18 mouse cellular contexts compared by ENCODE assay signal in the genomic region with DNA sequence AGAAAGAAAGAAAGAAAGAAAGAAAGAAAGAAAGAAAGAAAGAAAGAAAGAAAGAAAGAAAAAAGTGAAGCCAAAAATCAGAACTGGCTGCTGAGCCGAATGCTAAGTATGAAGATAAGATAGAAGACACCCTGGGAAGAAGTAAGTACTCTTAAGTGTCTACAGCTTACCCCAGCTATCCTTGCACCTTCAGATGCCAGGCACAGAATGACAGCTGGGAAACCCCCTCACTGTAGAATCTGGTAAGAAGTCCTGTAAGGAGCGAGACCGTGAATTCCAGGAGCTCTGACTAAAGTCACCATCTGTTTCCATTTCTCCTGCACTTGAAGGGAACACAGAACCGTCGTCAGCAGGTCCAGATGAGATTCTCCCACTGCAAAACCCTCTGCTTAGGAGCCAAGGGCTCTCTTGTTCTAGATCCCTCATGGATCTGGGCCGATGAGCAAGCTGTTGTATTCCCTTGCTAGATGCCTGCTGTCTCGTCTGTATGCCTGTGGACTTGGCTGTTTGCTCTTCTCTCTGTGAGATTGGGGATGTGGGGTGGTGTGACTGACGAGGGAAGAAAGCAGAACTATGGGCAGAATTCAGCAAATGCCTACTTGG. TPM values are rescaled to one million over a fixed set of nuclear protein-coding genes. Genes with fewer than 3 reads are reported as not detected.
A peak's percentile ranks its signal among the peaks of the same experiment; 100 is the strongest.
DNase-seq lines count a peak whose midpoint lies in the region; ATAC-seq and TF ChIP-seq lines count a peak whose summit lies in the region.
"Had no signal": no experiment of that assay in that cellular context is flagged by ENCODE, and none has a peak within 500 bp of the region (broad histone marks: within the 10 kb centered on the region; RNA-seq: fewer than 3 reads in every experiment).

No protein-coding gene starts in this region.

- intact Hi-C loops in gastrocnemius, adult 2 months (cut with DNase I), result no loop called here
- intact Hi-C loops in left cerebral cortex, postnatal 36 days (cut with DNase I), result no loop called here

- TF ChIP-seq CTCF in gastrocnemius, adult 2 months (IDR thresholded peaks at IDR 0.05), result no peak
- TF ChIP-seq CTCF in lung, postnatal 0 days (IDR thresholded peaks at IDR 0.05), result no peak

- H3K4me2 ChIP-seq in lung, postnatal 0 days (replicated peaks; ENCODE audit: low read depth, low read length), result no peak overlapping the region
- no peak overlapping the region for H3K4me2 ChIP-seq in kidney, embryonic 16.5 days (replicated peaks; ENCODE audit: low read depth, low read length)
- H3K4me2 ChIP-seq: limb, embryonic 13.5 days had no signal

- no peaks in the 10 kb centered on the region for H3K27me3 ChIP-seq in lung, postnatal 0 days (replicated peaks; ENCODE audit: insufficient read depth, low read length)
- no peaks in the 10 kb centered on the region for H3K27me3 ChIP-seq in kidney, embryonic 16.5 days (ENCODE audit: insufficient read depth, low read length)
- H3K27me3 ChIP-seq: Patski had no signal

- 60% methylated on average over 8 of the region's 8 CpGs for WGBS in lung, postnatal 0 days
- WGBS in kidney, embryonic 16.5 days, result 70% methylated on average over 8 of the region's 8 CpGs

- DNase-seq in gastrocnemius, adult 2 months, result no peak
- no peak for DNase-seq in gastrocnemius, adult 8-10 months (ENCODE audit: low spot score in 2 of 2)
- DNase-seq in frontal cortex, adult 2 months (ENCODE audit: extremely low spot score in 1 of 2, low spot score in 1 of 2), result peak; percentile 80 to 83
- peak; percentile 13 for DNase-seq in layer of hippocampus, adult 9-10 months (ENCODE audit: low spot score)
- peak; percentile 63 to 74 for DNase-seq in left cerebral cortex, postnatal 36 days (ENCODE audit: low spot score in 2 of 2)
- no peak for DNase-seq in lung, postnatal 0 days (ENCODE audit: low spot score)
- DNase-seq: cerebellum, adult 8-10 months; heart, postnatal 14 days; kidney, postnatal 10 days; lung, adult 18-20 months; retina, postnatal 1 day; thymus, postnatal 14 days had no signal

- no peak for ATAC-seq in lung, postnatal 0 days
- no peak for ATAC-seq in kidney, embryonic 16.5 days (ENCODE audit: low FRiP score, low TSS enrichment)
- no peak for ATAC-seq in monocyte, adult 5-6 weeks (replicated peaks; ENCODE audit: insufficient number of reproducible peaks, low FRiP score, low TSS enrichment, poor library complexity, severe bottlenecking)
- ATAC-seq: forebrain, embryonic 16.5 days; Patski had no signal

- H3K9me3 ChIP-seq in lung, postnatal 0 days (ENCODE audit: low read length), result no peaks in the 10 kb centered on the region
- no peaks in the 10 kb centered on the region for H3K9me3 ChIP-seq in kidney, embryonic 16.5 days (ENCODE audit: low read length)
- H3K9me3 ChIP-seq: limb, embryonic 13.5 days had no signal

- H3K27ac ChIP-seq in gastrocnemius, adult 2 months, result peak overlapping the region; percentile 43
- H3K27ac ChIP-seq in lung, postnatal 0 days (ENCODE audit: low read length), result no peak overlapping the region
- no peak overlapping the region for H3K27ac ChIP-seq in kidney, embryonic 16.5 days (ENCODE audit: low read length)
- H3K27ac ChIP-seq: limb, embryonic 13.5 days had no signal

- no peaks in the 10 kb centered on the region for H3K4me1 ChIP-seq in lung, postnatal 0 days (ENCODE audit: insufficient read depth, low read depth, low read length)
- 0 out of 2 replicates have a peak, but pooled peaks cover 3% of the 10 kb centered on the region for H3K4me1 ChIP-seq in kidney, embryonic 16.5 days (ENCODE audit: insufficient read depth, low read length)
- H3K4me1 ChIP-seq: limb, embryonic 13.5 days had no signal

- no peak overlapping the region for H3K9ac ChIP-seq in lung, postnatal 0 days (replicated peaks; ENCODE audit: low read depth)
- no peak overlapping the region for H3K9ac ChIP-seq in kidney, embryonic 16.5 days (replicated peaks; ENCODE audit: low read length)
- H3K9ac ChIP-seq: limb, embryonic 13.5 days had no signal

- H3K36me3 ChIP-seq in lung, postnatal 0 days (ENCODE audit: insufficient read depth, low read length), result no peaks in the 10 kb centered on the region
- H3K36me3 ChIP-seq in kidney, embryonic 16.5 days (ENCODE audit: insufficient read depth, low read length), result no peaks in the 10 kb centered on the region
- H3K36me3 ChIP-seq: limb, embryonic 13.5 days had no signal

- no peak overlapping the region for H3K4me3 ChIP-seq in gastrocnemius, adult 2 months
- H3K4me3 ChIP-seq in lung, postnatal 0 days (ENCODE audit: low read depth, low read length), result no peak overlapping the region
- H3K4me3 ChIP-seq in kidney, embryonic 16.5 days (ENCODE audit: low read length), result no peak overlapping the region
- H3K4me3 ChIP-seq: limb, embryonic 13.5 days had no signal

- no peak for TF ChIP-seq EP300 in lung, postnatal 0 days (IDR thresholded peaks at IDR 0.05)

RNA-seq across cellular contexts. Expression of gene Ptprb, which starts 15.9 kb away (rescaled TPM):
- total RNA-seq in gastrocnemius, adult 2 months (2021), result 10 to 100 TPM; 22.3 to 32.2 TPM
- total RNA-seq in gastrocnemius, adult 8-10 months (2022), result 10 to 100 TPM; 16.5 to 22.8 (median 20.0) TPM
- polyA plus RNA-seq in frontal cortex, adult 2 months (2012; rRNA removed), result 9.5 and 10.9 TPM in 2 replicates
- 10 to 100 TPM; 17.5 to 20.6 TPM for total RNA-seq in left cerebral cortex, postnatal 36 days (2021)
- 25.0 and 28.8 TPM in 2 replicates for polyA plus RNA-seq in lung, postnatal 0 days (2015; fragmentation: Nextera tagmentation; extraction: Ambion mirVana)
- polyA plus RNA-seq in kidney, embryonic 16.5 days (2015; fragmentation: Nextera tagmentation; extraction: Ambion mirVana), result 7.0 and 7.3 TPM in 2 replicates
- not detected in 3 replicates for total RNA-seq in monocyte, adult 5-6 weeks (2017)
- total RNA-seq: megakaryocyte, adult 5-6 weeks had no signal

Comparison
In these comparisons a context has a peak if more than half of its experiments do, and no peak if none do; other contexts are left out.
1. DNase-seq: peak in frontal cortex, adult 2 months (2 of 2), layer of hippocampus, adult 9-10 months (single experiment) and left cerebral cortex, postnatal 36 days (2 of 2); none in gastrocnemius, adult 2 months (single experiment), gastrocnemius, adult 8-10 months (0 of 2) and lung, postnatal 0 days (single experiment).
2. RNA of gene Ptprb, which starts 15.9 kb away (total RNA-seq): 22.3 to 32.2 TPM in gastrocnemius, adult 2 months, 16.5 to 22.8 TPM in gastrocnemius, adult 8-10 months and 17.5 to 20.6 TPM in left cerebral cortex, postnatal 36 days; not detected in monocyte, adult 5-6 weeks; every median in the first group is over 10 times any median in the second.